Mouse (Mus musculus): ENCODE measurements at regions not wholly inside any gene's neighbourhood (a gene's known extent, or its start where the extent isn't known, plus 50 kb on each side); places are given as distances from the start of the nearest gene placed in this dataset.

DNA sequence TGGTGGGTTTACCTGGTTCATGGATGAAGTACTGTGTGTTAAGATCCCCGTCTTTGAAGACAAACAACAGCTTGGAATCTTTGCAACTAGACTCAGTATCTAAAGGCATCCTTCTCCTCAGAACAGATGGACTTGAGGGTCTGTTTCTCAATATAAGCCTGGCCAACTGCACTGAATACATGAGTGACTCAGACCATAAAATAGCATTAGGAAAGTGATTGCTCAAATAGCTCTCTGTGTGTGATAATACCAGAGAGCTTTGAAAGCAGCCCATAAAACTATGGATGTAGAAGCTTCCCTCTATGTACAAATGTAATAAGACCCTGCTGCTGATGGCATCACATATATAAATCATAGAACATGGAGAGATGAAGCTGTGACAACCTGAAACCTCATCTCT is 78.3 kb upstream of the Zc3h12c start:
- DNase-seq (ENCODE audit: extremely low spot score in 1 of 2, low spot score in 1 of 2): no peak

DNA sequence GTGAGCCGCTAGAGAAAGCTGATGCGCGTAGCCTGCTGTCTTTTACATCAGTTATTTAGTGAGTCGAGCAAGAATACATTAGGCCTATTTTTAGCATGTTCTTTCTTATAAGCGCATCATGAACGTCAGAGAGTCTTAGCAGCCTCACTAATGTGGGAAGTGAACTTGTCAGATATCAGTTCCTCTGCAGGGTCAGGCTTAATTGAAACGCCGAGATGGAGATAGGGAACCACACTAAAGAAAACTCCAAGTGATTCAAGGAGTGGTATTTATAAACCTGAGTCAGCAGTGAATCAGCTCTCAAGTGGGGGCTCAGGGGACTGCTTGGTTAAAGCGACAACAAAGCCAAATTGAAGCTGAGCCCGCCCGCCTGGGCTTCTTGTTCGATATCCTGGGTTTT is 75.7 kb upstream of the Zc3h12c start:
- peak; percentile 18 to 59 for DNase-seq (ENCODE audit: extremely low spot score in 1 of 2, low spot score in 1 of 2)

DNA sequence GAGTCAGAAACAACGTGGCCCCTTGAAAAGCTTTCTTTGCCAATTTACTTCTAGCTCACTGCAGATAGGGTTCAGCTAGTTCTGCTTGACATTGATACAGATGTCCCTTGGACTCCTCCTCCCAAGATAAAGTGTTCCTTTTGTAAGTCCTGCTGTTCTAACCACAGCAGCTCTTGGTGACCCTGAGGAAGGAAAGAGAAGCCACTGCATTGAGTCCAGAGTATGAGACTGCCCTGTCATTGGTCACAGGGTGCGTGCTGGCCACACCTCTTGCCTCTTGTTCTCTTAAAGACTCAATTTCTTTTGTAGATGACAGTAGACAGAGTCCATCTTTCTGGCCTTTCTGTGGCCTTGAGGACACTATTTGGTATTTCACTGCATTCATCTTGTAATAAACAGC is 74.7 kb upstream of the Zc3h12c start:
- no peak for DNase-seq (ENCODE audit: extremely low spot score in 1 of 2, low spot score in 1 of 2)

GRCm38 (mm10) chr9:52241577-52241976 is 73.2 kb upstream of the Zc3h12c start:
- no peak for DNase-seq (ENCODE audit: extremely low spot score in 1 of 2, low spot score in 1 of 2)

GRCm38 (mm10) chr9:52240585-52241320 is 72.4 kb upstream of the Zc3h12c start:
- DNase-seq (ENCODE audit: extremely low spot score in 1 of 2, low spot score in 1 of 2): no peak

GRCm38 (mm10) chr9:52234775-52235174 is 66.4 kb upstream of the Zc3h12c start:
- no peak for DNase-seq (ENCODE audit: extremely low spot score in 1 of 2, low spot score in 1 of 2)

- DNase-seq (ENCODE audit: extremely low spot score in 1 of 2, low spot score in 1 of 2): no peak
These were observed 61.2 kb upstream of the Zc3h12c start for GRCm38 (mm10) chr9:52229589-52229988.

DNA sequence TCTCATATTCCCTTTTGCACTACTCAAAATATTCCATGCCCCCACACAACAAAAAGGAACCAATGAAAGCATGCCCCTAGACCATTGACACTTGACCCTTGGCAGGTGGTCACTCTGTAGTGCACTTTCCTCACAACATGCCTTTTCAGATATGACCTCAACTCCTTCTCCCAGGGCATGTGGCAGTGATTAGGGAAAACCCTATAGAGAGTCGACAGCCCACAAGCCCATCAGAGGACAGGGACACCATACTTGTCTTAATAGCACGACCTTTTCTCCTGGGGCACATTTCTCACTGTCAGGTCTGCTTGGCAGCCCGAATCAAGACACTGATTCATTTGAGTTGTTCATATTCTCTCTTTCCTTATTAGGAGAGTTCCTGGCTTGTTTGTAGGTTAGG is 57.3 kb upstream of the Zc3h12c start:
- DNase-seq (ENCODE audit: extremely low spot score in 1 of 2, low spot score in 1 of 2): no peak

GRCm38 (mm10) chr9:52223509-52224113 is 55.2 kb upstream of the Zc3h12c start:
- no peak for DNase-seq (ENCODE audit: extremely low spot score in 1 of 2, low spot score in 1 of 2)
